Mouse (Mus musculus) right cerebral cortex, postnatal 10 days (tissue): ENCODE measurements around the gene Tmprss6.

Experiments used
- DNase-seq, 2 experiments: peaks; one replicate each; pipeline ENCODE4 v3.0.0; 2021; ENCODE audit warnings: low spot score in 2 of 2

The Tmprss6 gene

GRCm38 (mm10) chr15:78420395-78420794 lies 48.0 kb downstream of the Tmprss6 start:
- DNase-seq: no peak

DNA sequence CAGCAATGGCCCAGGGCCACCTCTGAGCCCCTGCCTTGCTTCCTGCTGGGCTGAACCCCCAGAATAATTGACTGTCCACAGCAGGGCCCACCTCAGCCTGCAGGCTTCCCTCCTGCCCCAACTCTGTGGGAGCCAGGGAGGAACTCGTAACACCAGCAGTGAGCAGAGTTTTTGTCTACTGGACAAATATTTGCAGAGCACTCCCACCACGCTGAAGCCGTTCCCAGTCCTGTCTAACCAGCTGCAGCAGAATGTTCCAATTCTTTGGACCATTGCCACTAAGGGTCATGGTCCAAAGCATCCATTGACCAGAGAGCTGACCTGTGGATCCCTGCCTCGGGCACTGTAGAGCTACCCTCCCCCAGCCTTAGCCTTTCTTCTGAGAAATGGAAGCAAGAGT lies 51.5 kb downstream of the Tmprss6 start:
- DNase-seq: no peak

- DNase-seq: no peak
Measured at GRCm38 (mm10) chr15:78414157-78414556, 54.3 kb downstream of the Tmprss6 start.

DNA sequence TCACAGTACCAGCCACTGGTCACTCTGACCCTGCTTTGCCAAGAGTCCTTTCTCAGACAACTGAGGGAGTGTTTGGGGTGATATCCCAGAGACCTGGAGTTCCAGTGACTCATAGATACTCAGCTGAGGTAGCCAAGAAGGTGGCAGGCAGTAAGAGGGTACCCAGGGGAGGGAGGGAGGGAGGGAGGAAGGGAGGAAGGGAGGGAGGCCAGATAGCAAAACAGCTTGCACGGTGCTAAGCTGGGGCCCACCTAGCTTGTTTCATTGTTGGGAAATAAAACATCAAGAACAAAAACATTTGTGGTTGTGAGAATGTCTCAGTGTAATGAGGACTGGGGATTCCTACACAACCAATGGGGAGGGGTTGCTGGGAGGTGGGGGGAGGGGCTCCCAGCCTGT lies 54.7 kb downstream of the Tmprss6 start:
- DNase-seq: no peak

DNA sequence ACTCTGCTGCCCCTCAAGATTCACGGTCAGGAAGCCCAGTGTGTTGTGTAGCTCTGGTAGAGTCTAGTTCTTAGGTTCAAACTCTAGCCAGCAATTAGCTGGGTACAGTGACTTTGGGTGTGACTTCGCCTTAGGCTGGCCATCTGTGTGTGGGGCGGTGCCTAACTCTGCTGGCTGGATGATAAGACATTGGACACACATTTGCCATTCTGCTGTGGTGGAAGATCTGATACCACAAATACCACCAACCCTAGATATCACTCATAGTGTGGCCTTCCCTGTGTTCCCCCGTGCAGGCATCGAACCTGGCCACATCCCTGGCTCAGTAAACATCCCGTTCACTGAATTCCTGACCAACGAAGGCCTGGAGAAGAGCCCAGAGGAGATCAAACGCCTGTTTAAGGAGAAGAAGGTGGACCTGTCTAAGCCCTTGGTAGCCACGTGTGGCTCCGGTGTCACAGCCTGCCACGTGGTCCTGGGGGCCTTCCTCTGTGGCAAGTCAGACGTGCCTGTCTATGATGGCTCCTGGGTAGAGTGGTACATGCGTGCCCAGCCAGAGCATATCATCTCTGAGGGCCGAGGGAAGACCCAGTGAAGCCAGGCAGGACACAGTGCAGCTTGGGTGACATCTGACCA lies 55.2 kb downstream of the Tmprss6 start:
- no peak for DNase-seq

- DNase-seq: no peak
Measured at GRCm38 (mm10) chr15:78409570-78410052, 58.8 kb downstream of the Tmprss6 start.

GRCm38 (mm10) chr15:78406293-78406934 lies 62.0 kb downstream of the Tmprss6 start, which contains the start of gene Mpst:
Gene Mpst, plus strand, starts transcription at chr15:78406416.
- peak; percentile 89 to 91 for DNase-seq

- peak; percentile 94 to 95 for DNase-seq
Measured at GRCm38 (mm10) chr15:78405517-78406211, 62.8 kb downstream of the Tmprss6 start, which contains the start of gene Tst. Gene Tst, minus strand, starts transcription at chr15:78405907.

- DNase-seq: no peak
Measured at GRCm38 (mm10) chr15:78405098-78405497, 63.3 kb downstream of the Tmprss6 start.

DNA sequence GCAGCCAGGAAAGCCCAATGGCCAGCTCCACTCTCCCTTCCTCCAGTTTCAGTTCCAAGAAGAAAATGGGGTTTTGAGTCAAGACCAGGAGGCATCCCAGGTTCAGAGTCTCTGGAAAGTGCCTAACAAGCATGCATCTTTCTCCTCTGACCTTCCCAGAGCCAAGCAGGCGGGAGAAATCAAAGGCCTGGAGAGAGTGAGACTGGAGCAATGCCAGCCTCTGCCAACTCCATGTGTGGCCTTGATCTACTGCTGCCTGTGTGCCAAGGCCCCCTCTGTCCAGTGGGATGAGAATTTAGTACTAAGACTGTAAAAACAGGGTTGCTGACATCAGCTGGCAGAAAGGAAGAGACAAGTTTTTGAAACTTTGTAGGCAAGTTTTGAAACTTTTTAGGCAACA lies 64.5 kb downstream of the Tmprss6 start:
- peak; percentile 73 to 79 for DNase-seq

DNA sequence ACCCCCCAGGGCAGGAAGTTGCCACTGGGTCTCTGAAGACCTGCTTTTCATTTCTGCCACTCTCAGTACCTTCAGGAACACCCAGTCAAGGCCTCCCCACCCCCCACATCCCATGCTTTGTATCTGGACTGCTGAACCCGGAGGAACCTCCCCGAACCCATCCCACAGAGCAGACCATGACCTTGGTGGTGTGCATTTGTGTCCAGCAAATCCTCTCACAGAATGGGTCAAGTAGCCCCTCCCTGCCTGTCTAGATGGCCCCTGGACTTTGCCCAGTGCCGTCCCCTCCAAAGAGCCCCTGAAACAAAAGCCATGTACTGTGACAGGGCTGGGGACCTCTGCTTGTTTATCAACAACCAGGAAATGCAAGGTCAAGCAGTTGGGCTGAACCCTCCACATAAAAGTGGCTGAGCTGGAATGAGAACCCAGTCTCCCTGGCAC lies 65.1 kb downstream of the Tmprss6 start:
- no peak for DNase-seq

DNA sequence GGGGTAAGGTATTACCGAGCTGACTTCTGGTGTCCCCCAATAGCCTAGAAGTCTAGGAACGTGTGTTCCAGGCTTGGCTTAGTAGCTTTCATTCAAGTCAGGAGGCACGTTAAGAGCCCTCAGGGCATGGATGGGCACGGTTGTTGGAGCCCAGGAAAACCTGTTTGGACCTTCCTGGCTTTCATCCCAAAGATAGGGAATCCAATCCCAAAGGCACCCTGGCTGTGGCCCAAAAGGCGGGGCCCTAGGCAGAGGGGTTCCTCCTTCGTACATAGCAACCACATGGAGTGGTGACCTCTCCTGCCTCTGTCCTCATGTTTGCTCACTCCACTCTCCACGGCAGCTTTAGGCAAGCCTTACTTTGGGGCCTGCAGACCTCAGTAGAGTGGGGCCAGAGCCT lies 66.0 kb downstream of the Tmprss6 start:
- DNase-seq: no peak

- DNase-seq: peak; percentile 79 to 81
Measured at GRCm38 (mm10) chr15:78401921-78402320, 66.5 kb downstream of the Tmprss6 start.

- DNase-seq: no peak
Measured at GRCm38 (mm10) chr15:78401345-78401744, 67.1 kb downstream of the Tmprss6 start.

- DNase-seq: no peak
Measured at GRCm38 (mm10) chr15:78395478-78395962, 72.9 kb downstream of the Tmprss6 start, which contains the start of gene Tex33. Gene Tex33, minus strand, starts transcription at chr15:78395912.

DNA sequence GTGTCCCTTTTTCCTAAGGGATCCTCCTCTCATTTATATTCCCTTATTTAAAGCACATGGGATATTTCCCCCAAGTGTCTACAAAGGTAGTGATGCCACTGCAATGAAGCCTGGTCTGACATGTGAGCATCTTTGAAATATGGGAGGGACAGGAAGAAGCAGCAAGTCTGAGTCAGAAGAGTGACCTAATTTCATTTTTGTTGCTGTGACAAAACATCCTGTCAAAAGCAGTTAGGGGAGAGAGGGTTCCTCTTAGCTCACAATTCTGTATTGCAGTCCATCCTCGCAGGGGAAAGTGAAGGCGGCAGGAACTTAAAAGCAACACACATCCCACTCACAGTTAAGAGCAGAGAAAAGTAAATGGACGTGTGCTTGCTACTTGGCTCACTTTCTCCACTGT lies 77.6 kb downstream of the Tmprss6 start:
- no peak for DNase-seq
